19 mouse cellular contexts compared by ENCODE assay signal in the genomic region with DNA sequence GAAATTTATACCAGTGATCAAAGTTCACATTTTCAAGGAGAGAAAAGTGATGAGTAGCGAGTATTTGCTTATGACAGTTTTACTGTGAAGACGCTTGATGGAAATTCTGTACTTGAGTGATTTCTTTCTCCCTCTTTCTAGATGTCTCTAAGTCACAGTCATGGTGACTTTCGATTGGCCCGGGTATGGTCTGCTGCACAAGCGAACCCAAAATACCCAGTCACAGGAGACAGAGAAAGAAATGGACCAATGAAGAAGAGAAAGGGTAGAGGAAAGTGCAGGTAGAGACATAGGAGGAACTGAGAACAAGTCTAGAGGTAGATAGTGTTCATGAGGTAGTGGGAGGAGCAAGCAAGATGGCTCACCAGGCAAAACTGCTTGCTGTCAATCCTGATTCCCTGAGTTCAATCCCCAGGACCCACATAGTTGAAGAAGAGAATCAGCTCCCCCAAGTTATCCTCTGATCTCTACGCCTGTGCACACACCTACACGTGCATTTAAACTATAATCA. TPM values are rescaled to one million over a fixed set of nuclear protein-coding genes. Genes with fewer than 3 reads are reported as not detected.
DNase-seq lines count a peak whose midpoint lies in the region; ATAC-seq lines count a peak whose summit lies in the region.
"Had no signal": no experiment of that assay in that cellular context is flagged by ENCODE, and none has a peak within 500 bp of the region (broad histone marks: within the 10 kb centered on the region; RNA-seq: fewer than 3 reads in every experiment).

No protein-coding gene starts in this region.

- peak; percentile 46; the same call in 1 of the 2 replicates for ATAC-seq in neutrophil, adult 5-6 weeks (ENCODE audit: extremely low read depth, insufficient number of reproducible peaks, low FRiP score, poor library complexity, severe bottlenecking)
- ATAC-seq: activated CD4-positive, CD25-positive, alpha-beta regulatory T cell, adult 4 months; forebrain, embryonic 14.5 days; forebrain, embryonic 16.5 days; Patski had no signal

- intact Hi-C loops in left cerebral cortex, postnatal 4 days (cut with DNase I): no loop called here

- DNase-seq in A20 (ENCODE audit: low read depth, low spot score): peak; percentile 60
- peak; percentile 12 for DNase-seq in B cell, adult 2 months
- DNase-seq in left cerebral cortex, postnatal 4 days: no peak
- DNase-seq in urinary bladder, postnatal 14 days (ENCODE audit: low spot score): no peak
- no peak for DNase-seq in adrenal gland, adult 8-10 months
- DNase-seq: adrenal gland, postnatal 10 days; adrenal gland, postnatal 25 days; cerebellum, adult 11 months; cerebellum, adult 18-20 months; cerebellum, adult 8-10 months; cerebellum, adult 9-11 months; cerebellum, postnatal 14 days; cerebellum, postnatal 36 days; embryo, embryonic 11 days had no signal

RNA-seq across cellular contexts. Expression of a gene that starts 7.1 kb away (rescaled TPM):
- 56.5 and 64.5 TPM in 2 replicates for total RNA-seq in neutrophil, adult 5-6 weeks (2017)
- total RNA-seq in left cerebral cortex, postnatal 4 days (2021): 10 to 100 TPM; 67.5 to 70.0 TPM
- total RNA-seq in adrenal gland, adult 8-10 months (2022): 10 to 100 TPM; 32.5 to 58.2 (median 41.4) TPM

RNA-seq across cellular contexts. Expression of a gene that starts 32.4 kb away (rescaled TPM):
- total RNA-seq in neutrophil, adult 5-6 weeks (2017): 48.6 and 74.2 TPM in 2 replicates
- total RNA-seq in left cerebral cortex, postnatal 4 days (2021): 100 to 1,000 TPM; 325 to 329 TPM
- 100 to 1,000 TPM; 346 to 533 (median 405) TPM for total RNA-seq in adrenal gland, adult 8-10 months (2022)

Comparison
In these comparisons a context has a peak if more than half of its experiments do, and no peak if none do; other contexts are left out.
1. DNase-seq: peak in A20 (single experiment) and B cell, adult 2 months (2 of 2); none in left cerebral cortex, postnatal 4 days (single experiment), urinary bladder, postnatal 14 days (single experiment) and adrenal gland, adult 8-10 months (single experiment).